Comparison of ENCODE assay signal across 8 mouse cellular contexts in the genomic region with DNA sequence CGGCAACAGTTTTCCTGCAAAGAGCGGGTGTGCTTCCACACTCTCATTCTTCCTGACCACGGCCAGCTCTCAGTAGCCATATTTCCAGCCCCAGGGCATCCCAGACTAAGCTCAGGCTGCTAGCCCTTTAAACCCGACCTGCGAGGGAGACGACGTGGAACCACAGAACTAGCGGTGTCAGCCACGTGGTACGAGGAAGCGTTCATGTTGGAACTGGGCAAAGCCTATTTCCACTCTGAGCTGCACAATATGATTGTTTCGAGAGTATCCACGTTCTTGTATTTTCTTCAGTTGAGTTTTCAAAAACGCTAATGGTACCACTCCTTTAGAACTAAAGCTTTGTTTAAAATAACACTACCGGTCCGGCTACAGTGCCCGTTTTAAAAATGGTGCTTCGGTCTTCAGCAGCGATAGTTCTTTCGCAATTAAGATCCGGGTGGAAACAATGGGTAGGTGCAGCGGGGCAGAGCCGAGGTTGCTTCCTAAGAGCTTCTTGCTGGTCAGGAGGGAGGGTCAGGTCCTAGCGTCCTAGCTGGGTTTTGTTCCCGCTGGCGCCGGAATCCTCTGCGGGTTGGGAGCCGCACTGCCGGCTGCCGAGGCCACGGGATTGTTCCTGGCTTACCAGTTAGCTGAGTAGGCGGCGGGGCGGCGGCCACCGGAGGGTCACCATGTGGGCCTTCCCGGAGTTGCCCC. TPM values are rescaled to one million over a fixed set of nuclear protein-coding genes. Genes with fewer than 3 reads are reported as not detected.
A peak's percentile ranks its signal among the peaks of the same experiment; 100 is the strongest.
DNase-seq lines count a peak whose midpoint lies in the region; ATAC-seq lines count a peak whose summit lies in the region.

No protein-coding gene starts in this region.

- peak; percentile 90 for DNase-seq in adrenal gland, adult 2 months
- DNase-seq in embryo, embryonic 11.5 days (ENCODE audit: low read depth, low spot score) = peak; percentile 72
- peak; percentile 80 for DNase-seq in gastrocnemius, postnatal 25 days
- DNase-seq in left cerebral cortex, postnatal 10 days (ENCODE audit: extremely low spot score in 1 of 2, low spot score in 2 of 2) = peak; percentile 86 to 89
- DNase-seq in right cerebral cortex, postnatal 14 days = peak; percentile 73
- peak; percentile 77 to 79 for DNase-seq in urinary bladder, postnatal 4 days (ENCODE audit: low spot score in 2 of 2)

- intact Hi-C loops in left cerebral cortex, postnatal 10 days (cut with DNase I) = no loop called here

- ATAC-seq in inflammation-experienced regulatory T-cells, adult 6 months = peak; percentile 96
- ATAC-seq in megakaryocyte progenitor cell, adult 5-6 weeks (replicated peaks; ENCODE audit: poor library complexity) = peak; percentile 89

RNA-seq across cellular contexts. Expression of a gene that starts 0.7 kb away (rescaled TPM):
- 10 to 100 TPM; 28.2 to 36.1 TPM for total RNA-seq in adrenal gland, adult 2 months (2021)
- 55.8 and 68.2 TPM in 2 replicates for polyA plus RNA-seq in adrenal gland, adult 2 months (2012; rRNA removed)
- total RNA-seq in gastrocnemius, postnatal 25 days (2021) = 10 to 100 TPM; 11.0 to 11.2 TPM
- 10 to 100 TPM; 11.1 to 17.6 (median 13.1) TPM for polyA plus RNA-seq in inflammation-experienced regulatory T-cells, adult 6 months (2017; shearing (Covaris generic))
- total RNA-seq in left cerebral cortex, postnatal 10 days (2021) = 10 to 100 TPM; 15.5 to 17.9 TPM
- 50.3 and 54.8 TPM in 2 replicates for total RNA-seq in megakaryocyte progenitor cell, adult 5-6 weeks (2015)
- total RNA-seq in megakaryocyte progenitor cell, adult 5-6 weeks (2017) = 18.9 and 21.0 TPM in 2 replicates

RNA-seq across cellular contexts. Expression of a gene that starts 6.4 kb away (rescaled TPM):
- 10 to 100 TPM; 46.1 to 59.0 TPM for total RNA-seq in adrenal gland, adult 2 months (2021)
- 100 and 106 TPM in 2 replicates for polyA plus RNA-seq in adrenal gland, adult 2 months (2012; rRNA removed)
- total RNA-seq in gastrocnemius, postnatal 25 days (2021) = 10 to 100 TPM; 12.0 to 12.2 TPM
- 1 to 10 TPM; 1.7 to 3.1 (median 2.8) TPM for polyA plus RNA-seq in inflammation-experienced regulatory T-cells, adult 6 months (2017; shearing (Covaris generic))
- 100 to 1,000 TPM; 151 to 158 TPM for total RNA-seq in left cerebral cortex, postnatal 10 days (2021)
- 3.9 and 13.2 TPM in 2 replicates for total RNA-seq in megakaryocyte progenitor cell, adult 5-6 weeks (2015)
- total RNA-seq in megakaryocyte progenitor cell, adult 5-6 weeks (2017) = 2.4 and 5.3 TPM in 2 replicates

RNA-seq across cellular contexts. Expression of a gene that starts 8.0 kb away (rescaled TPM):
- total RNA-seq in adrenal gland, adult 2 months (2021) = 10 to 100 TPM; 28.1 to 37.4 TPM
- polyA plus RNA-seq in adrenal gland, adult 2 months (2012; rRNA removed) = 124 and 134 TPM in 2 replicates
- 10 to 100 TPM; 10.8 to 12.8 TPM for total RNA-seq in gastrocnemius, postnatal 25 days (2021)
- 10 to 100 TPM; 14.3 to 61.7 (median 16.1) TPM for polyA plus RNA-seq in inflammation-experienced regulatory T-cells, adult 6 months (2017; shearing (Covaris generic))
- total RNA-seq in left cerebral cortex, postnatal 10 days (2021) = 10 to 100 TPM; 66.5 to 67.6 TPM
- 109 and 111 TPM in 2 replicates for total RNA-seq in megakaryocyte progenitor cell, adult 5-6 weeks (2015)
- total RNA-seq in megakaryocyte progenitor cell, adult 5-6 weeks (2017) = 270 and 329 TPM in 2 replicates

RNA-seq across cellular contexts. Expression of a gene that starts 17.5 kb away (rescaled TPM):
- 10 to 100 TPM; 80.7 to 92.6 TPM for total RNA-seq in adrenal gland, adult 2 months (2021)
- polyA plus RNA-seq in adrenal gland, adult 2 months (2012; rRNA removed) = 75.0 and 80.6 TPM in 2 replicates
- 10 to 100 TPM; 20.3 to 24.3 TPM for total RNA-seq in gastrocnemius, postnatal 25 days (2021)
- polyA plus RNA-seq in inflammation-experienced regulatory T-cells, adult 6 months (2017; shearing (Covaris generic)) = 10 to 100 TPM; 24.7 to 35.8 (median 25.4) TPM
- 10 to 100 TPM; 20.5 to 24.0 TPM for total RNA-seq in left cerebral cortex, postnatal 10 days (2021)
- total RNA-seq in megakaryocyte progenitor cell, adult 5-6 weeks (2015) = 123 and 124 TPM in 2 replicates
- total RNA-seq in megakaryocyte progenitor cell, adult 5-6 weeks (2017) = 46.4 and 55.8 TPM in 2 replicates

RNA-seq across cellular contexts. Expression of a gene that starts 21.0 kb away (rescaled TPM):
- total RNA-seq in adrenal gland, adult 2 months (2021) = 10 to 100 TPM; 16.6 to 24.9 TPM
- polyA plus RNA-seq in adrenal gland, adult 2 months (2012; rRNA removed) = 13.5 and 13.8 TPM in 2 replicates
- total RNA-seq in gastrocnemius, postnatal 25 days (2021) = 1 to 10 TPM; 5.6 to 6.0 TPM
- 10 to 100 TPM; 16.2 to 24.6 (median 18.9) TPM for polyA plus RNA-seq in inflammation-experienced regulatory T-cells, adult 6 months (2017; shearing (Covaris generic))
- 10 to 100 TPM; 27.1 to 28.3 TPM for total RNA-seq in left cerebral cortex, postnatal 10 days (2021)
- total RNA-seq in megakaryocyte progenitor cell, adult 5-6 weeks (2015) = 13.4 and 17.6 TPM in 2 replicates
- total RNA-seq in megakaryocyte progenitor cell, adult 5-6 weeks (2017) = 17.4 and 20.4 TPM in 2 replicates

Comparison
In these comparisons a context has a peak if more than half of its experiments do, and no peak if none do; other contexts are left out.
1. Peak in every context shown above with its lines: DNase-seq and ATAC-seq.